Mouse (Mus musculus): ENCODE results near the gene Marc1.

The Marc1 gene

DNA sequence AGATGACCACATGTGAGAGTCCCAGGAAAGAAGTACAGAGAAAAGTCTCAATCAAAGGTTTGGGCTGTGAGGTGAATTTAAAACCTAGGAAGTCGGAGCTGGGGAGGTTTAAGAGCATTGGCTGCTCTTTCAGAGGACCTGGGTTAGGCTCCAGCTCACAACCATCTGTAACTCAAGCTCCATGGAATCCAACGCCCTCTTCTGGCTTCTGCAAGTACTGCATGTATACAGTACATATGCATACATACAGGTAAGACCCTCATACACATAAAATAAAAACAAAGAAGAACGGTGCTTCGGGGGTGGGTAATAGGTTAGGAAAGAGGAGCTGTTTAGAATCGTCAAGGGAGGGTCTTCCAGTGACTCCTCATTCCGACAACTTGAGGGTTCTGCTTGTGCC lies 6.7 kb upstream of the Marc1 start:
- no peak for DNase-seq

DNA sequence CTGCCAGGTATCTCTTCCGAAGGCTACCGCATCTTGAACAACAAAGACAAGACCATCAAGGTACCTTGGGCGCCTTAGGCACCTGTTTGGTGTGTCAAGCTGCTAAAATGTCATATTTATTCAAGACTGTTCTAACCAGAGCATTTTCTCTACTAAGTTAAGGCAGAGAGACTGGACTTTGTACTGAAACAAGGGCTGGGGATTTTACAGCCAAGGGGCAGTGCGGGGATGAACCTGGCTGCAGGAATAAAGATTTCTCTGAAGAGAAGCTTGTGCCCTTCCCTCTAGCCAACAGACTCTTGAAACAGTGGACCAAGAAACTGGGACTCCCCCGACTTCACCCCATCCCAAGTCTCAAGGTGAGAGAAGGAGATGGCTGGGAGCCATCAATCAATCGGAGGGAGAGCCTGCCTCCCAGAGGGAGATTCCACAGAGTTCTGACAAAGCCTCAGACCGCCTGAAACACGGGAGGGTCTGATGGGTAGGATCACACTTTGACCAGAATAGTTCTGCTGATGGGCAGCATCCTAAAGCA lies 670 bp upstream of the Marc1 start:
- no peak for DNase-seq

DNA sequence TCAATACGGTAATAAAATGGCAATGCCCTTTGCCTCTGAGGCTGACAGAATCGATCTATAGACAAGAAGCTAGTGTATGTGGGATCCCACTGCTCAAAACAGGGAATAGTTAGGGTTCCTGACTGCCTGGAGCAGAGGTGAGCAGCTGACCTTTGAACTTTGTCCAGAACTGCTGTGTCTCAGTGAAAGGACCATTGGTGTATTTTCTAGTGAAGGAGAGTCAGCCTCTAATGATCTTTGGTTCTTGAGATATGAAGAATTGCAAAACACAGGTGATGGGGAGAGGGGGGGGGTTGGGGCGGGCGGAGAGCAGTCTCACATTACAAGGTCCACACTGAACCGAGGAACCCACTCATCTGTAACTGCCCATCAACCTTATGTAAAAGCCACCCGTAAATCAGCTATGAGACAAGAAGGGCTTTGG lies 1.5 kb downstream of the Marc1 start:
- DNase-seq, result no peak

DNA sequence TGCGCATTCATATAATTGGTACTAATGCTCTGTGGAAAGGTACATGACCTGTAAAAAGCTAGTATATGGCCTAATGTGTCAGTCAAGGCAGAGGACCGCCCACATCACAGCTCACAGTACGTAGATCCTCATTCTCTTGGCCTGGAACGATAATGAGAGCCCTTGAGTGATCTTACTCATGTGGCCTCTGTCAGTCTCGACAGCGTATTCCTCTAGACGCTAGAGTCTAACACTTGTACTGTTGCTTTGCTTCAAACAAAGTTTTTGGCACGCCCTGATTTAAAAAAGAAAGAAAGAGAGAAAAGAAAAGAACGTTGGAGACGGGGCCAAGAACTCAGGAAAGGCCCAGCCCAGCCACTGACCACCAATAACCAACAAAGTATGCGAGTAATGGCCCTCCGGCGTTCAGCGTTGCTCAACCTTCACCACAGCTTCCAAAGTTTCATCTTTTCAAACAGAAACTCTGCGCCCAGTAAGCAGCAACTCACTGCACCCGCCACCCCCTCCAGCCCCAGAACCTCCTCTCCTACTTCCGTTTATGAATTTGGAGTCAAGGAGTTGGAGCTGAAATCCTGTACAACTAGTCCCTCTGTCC lies 2.6 kb downstream of the Marc1 start:
- DNase-seq, result no peak

DNA sequence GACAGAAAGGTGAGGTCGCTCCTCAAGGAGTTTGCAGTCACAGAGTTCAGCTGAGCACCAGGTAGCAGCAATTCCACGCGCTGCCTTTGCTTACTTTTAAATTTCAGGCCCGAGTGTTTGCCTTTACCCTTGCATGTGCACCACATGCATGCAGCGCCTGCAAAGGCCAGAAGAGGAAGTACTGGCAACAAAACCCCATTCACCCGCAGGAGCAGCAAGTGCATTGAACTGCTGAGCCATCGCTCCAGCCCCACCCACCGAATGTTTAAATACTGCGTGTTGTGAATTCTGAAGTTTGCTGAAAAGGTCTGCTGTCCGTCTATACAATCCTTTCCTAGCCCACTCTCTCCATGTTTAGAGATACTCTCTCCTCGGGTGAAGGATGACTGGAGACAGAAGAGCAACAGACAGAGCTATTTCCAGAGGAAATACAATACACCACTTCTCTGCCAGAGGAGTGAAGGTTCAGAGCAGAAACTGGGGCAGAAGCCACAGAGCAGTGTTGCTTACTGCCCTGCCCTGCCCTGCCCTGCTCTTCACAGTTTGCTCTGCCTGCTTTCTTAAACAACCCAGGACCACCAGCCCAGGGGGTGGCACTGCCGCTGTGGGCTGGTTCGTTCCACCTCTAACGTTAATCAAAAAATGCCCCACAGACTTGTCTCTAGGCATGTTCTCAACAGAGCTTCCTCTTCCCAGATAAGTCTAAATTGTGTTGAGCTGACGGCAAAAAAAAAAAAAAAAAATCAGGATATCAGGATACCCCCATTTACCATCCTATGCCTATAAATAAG lies 3.3 kb downstream of the Marc1 start:
- no peak for DNase-seq

DNA sequence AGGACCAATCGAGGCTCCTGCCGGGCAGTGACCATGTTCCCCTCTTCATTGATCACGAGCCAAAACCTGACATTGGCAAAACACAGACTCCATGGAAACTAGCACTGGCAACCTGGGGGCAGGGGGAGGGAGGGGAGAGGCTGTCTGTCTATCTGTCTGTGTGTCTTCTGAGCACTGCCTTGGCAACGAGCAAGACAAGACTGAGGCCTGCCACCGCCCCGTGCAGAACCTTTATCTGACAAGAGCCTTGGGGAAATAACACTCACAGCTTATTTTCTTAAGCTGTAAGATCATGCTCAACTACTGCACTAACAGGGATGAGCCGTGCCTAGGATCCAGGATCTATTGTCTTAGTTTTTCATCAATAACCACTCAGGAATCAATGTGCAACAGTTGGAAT lies 4.0 kb downstream of the Marc1 start:
- DNase-seq, result no peak

DNA sequence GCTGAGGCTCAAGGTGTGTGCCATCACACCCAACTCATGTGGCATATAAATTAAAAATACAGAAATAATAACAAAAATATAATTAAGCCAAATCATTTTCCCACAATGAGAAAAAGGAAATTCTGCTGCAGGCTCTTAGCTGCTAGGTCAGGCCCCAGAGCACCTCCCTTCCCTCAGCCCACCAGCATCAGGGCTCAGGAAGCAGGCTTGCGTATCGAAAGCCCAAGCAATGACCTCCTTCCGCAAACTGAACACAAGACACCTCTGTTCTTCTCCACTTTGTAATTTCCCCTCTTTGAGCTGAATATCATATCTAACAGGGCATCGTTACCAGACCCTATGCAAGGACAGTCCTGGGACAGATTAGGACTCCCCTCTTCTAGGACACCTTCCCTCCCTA lies 5.4 kb downstream of the Marc1 start:
- DNase-seq, result no peak

DNA sequence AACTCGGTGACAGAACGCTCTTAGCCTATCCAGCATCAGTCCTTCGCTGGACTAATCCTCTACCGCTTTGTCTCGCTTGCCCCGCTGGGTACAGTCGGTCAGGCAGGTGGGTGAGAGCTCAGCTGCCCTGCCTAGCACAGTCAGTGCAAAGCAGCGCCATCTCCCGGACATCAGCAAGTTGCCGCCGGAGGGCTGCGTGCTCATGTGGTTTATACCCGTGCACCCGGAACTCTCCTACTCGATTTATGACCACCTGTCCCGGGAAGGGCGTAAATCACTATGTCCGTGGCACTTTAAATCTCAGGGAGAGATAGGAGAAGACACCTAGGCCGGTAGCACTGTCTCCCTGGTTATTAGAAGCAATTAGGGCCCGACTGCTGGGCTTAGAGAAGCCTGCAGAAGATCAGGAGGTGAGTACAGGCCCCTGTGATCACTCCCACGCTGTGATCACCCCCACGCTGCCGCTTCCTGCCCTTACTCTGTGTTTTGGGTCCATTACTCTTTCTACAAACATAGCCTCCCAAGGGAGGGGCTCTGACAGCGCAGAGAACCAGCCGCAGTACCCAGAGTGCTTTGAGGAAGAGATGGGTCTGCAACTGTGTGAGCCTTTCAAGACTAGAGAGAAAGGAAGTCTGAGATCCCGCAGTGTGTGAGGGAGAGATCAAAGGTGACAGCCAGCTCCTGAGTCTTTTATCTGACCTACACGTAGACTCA lies 17.8 kb downstream of the Marc1 start:
- DNase-seq, result no peak

DNA sequence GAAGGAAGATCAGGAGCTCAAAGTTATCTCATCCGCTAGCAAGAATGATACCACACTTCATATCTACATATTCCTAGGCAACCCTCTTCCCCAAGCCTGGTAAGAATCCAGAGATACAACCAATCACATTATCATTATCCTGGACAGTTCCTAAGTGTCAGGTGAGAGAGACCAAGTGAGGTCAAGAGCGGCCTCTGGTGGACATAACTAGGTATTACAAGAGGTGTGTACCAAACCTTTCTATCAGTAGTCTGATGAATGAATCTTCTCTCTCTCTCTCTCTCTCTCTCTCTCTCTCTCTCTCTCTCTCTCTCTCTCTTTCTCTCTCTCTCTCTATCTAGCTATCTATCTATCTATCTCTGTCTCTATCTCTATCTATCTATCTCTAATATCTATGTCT lies 20.0 kb downstream of the Marc1 start:
- DNase-seq, result no peak

DNA sequence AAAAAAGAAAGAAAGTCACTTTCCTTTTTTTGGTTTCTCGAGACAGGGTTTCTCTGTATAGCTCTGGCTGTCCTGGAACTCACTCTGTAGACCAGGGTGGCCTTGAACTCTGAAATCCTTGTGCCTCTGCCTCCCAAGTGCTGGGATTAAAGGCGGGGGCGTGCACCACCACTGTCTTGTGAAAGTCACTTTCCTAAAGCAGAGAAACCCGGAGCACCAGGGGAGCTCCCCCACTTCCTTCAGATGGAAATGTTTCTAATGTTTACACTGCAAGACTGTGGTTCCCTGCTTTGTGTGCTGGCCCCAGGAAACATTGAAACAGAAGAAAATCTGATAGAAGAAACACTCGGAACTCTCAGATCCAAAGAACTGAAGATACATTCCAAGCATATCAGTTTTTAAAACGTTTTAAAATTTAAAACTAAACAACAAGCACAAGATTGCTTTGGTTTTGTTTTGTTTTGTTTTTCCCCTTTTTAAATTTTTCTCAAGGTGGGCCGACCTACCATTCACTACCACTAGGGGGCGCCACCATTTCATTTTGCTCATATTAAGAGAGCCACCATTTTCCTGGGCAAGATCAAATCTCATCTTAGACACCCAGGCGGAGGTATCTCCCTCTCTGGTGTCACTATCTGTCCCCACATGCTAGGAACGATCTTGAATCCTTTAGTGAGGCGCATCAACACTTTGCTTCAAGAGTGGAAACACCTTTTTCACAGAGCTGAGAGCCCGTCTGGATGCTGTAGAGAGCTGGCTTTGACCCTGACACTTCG lies 24.5 kb downstream of the Marc1 start:
- DNase-seq, result no peak

DNA sequence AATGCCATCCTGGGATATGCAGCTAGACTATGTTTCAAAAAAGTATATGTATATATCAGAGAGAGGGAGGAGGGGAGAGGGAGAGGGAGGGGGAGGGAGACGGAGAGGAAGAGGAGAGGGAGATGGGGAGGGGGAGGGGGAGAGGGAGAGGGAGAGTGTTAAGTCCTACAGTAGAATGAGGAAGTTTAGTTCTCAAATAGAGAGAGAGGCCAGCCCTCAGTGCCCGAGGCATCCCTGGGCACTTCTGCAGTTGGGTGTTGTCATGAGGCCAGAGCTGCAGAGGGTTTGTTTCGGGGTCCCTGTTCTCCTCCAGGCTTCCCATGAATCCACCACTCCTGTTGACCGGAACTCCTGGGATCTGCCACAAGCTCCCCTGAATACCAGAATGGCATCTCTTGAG lies 27.5 kb downstream of the Marc1 start:
- DNase-seq, result no peak

DNA sequence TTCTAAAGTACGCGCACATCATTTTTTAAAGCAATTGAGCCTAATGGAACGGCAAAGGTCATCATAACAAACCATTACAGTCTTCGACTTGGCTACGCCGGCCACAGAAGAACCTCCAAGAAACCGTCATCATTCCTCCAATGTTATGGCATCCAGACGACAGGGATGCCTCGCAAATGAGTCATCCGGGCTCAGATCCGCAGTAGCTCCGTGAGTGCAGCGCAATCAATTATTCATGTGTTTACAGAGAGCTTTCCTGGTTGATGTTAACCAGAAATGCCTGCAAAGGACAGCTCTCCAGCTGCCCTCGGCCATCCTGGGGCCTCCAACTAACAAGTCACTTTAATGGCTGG lies 29.0 kb downstream of the Marc1 start:
- DNase-seq, result no peak

DNA sequence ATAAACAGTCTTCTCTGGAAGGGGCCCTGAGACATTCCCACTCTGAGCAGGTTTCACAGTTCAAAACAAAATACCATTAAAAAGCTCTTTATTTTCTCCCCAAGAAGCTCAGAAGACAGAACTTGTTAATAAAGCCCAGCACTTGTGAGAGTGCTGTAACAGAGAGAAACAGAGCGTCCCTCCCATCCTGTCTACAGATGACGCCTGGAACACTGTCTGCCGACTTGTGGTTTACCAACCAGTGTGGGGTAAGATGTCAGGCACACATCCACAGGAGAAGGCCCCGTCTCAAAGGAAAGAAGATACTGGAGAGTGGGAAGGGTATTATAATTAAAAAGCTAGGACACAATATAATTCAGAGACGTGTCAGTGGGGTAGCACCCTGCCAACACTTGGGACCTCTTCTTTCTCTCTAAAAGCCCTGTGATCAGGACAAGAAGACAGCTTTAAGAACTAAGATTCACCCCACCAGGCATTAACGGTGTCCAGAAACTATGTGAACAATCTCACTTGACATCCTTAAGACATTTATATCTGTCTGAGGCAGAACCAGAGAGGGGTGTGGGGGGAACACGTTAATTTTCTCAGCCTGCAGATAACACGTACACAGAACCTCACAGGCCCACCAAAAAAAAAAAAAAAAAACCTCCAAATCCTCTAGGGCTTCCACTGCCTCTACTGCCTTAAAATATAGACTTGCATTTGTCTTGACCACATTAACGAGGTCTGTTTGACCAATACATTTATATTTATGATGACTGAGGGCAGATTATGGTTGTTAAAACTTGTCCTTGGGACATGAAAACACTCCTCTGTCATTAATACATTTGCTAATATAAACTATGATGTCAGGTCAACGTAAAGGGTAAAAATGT lies 29.6 kb downstream of the Marc1 start:
- no peak for DNase-seq

DNA sequence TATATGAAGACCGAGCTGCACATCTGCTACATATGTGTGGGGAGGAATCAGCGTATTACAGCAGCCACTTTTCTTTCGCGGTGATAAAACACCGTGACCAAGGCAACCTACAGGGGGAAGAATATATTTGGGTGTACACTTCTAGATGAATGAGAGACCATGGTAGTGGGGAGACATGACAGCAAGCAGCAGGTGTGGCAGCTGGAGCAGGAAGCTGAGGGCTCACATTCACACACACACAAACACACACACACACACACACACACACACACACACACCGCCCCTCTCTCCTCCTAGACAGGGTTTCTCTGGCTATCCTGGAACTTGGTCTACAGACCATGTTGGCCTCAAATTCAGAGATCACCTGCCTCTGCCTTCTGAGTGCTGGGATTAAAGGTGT lies 33.0 kb downstream of the Marc1 start:
- DNase-seq, result no peak

DNA sequence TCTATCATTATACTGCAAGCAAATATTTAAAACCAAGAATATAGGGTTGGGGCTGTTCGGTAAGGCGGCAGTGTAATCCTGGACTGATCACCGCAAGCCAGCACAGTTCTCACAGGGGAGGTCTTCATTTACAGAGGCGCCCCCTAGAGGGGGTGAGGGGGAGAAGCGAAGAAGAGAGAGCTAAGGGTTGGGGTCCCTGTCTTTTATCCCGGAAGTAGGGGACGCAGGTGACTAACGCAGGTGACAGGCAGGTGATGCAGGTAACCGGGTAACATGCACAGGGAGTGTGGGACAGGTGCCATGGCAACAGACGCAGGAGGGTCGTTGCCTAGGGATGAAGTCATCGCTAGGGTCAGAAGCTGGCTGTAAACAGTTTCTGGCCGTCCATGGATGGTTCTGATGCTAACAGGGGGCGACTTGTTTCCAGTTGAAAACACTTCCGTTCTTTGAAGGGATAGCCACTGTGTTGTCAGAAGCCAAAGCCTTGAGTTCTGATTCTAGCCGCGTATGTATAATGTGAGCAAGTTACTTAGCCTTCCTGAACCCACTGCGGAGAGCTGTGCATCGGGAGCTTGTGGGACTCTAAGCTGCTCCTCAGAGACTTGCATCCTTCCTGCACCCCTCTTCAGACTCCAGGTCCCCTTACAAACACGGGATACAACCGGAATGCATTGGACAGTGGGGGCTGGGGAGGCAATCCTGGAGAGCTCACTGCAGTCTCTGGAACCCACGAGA lies 33.9 kb downstream of the Marc1 start:
- no peak for DNase-seq

DNA sequence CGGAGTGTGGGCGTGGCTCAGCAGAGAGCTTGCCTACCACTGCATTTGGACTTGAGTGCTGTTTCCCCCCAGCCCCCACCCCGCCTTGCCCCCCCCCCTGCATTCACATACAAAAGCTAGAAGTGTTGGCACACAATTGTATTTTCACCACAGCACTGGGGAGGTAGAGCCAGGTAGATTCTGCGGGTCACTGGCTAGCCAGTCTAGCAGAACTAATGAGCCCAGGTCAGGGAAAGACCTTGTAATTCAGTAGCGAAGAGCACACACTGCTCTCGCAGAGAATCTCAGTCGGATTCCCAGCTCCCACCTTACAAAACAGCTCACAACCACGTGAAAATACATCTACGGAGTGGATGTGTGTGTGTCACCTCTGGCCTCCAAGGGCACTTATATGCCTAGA lies 35.8 kb downstream of the Marc1 start:
- no peak for DNase-seq

DNA sequence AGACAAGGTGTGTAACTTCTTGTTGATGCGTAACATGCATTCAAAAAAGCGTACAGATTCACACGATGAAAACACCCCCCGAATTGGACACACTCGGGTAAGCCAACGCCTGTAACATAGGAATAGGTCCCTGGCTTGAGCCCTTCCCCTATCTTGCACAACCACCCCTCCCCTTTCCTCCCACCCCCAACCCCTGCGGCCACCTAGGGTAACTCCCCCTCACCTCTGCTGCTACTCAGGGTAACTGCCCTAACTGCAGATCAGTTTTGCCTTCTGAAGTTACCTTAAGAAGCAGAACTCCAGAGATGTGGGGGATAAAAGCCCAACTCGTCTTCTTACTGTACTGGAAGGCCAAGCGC lies 39.2 kb downstream of the Marc1 start:
- no peak for DNase-seq

DNA sequence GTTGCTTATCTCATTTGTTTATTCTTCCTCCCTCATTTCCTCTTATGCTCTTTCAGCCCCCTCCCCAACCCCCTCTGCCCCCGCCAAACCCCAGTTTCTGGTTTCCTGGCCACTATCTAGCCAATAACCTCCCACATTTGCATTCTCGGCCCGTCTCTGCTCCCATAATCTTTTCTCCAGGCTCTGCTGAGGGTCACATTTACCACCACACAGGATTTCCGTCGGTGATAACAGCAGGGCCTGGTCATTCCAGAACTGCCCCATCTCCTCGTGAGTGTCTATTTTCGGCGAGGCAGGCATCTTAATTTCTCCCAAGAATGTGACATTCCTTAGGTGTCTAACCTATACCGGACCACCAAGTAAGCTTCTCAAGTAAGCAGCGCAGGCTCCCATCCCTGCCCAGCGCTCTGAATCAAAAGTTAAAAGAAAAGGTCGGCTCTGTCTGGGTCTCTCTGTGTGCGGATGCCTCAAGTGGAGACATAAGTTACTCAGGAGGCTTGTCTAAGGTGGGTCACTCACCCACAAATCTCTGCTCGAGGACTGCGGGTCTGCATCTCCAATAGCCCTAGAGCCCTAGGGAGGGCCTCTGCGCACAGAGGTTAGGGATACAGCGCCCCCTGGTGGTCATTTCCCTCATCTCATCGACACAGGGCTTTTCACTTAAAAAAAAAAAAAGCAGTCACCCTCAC lies 39.8 kb downstream of the Marc1 start:
- peak; percentile 14 for DNase-seq

DNA sequence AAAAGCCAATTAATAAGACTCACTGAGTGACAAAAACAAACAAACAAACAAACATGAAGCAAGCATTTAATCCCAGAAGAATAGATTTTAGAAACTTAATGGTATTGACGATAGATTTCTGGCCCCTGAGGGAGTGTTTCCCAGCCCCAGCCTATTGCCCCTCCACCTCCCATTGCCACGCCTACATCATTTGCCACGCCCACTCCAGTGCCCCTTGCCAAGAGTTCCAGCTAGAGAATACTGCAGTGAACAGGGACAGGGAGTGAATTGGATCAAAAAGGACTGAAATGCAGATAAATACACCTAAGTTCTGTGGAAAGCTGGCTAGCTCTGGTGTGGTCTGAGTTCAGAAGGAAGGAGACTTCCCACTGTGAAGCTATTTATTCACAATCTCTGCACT lies 47.2 kb downstream of the Marc1 start:
- no peak for DNase-seq

DNA sequence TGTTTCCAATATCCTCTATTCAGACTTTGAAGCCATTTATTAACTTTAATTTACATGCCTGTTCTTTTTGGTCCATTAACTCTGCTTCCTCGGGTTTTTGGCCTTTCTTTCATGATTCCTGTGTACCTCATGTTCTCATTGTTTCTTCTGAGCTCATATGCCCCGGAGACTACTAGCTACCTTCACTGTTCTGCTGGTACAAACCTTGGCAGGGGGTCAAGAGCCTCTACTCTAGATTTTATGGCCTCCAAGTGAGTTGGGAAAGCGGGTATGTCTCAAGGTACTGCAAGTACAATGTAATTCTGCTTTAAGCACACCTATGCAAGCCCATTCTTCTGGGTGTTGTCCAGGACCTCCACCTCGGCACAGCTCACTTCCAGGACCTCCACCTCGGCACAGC lies 48.2 kb downstream of the Marc1 start:
- no peak for DNase-seq

DNA sequence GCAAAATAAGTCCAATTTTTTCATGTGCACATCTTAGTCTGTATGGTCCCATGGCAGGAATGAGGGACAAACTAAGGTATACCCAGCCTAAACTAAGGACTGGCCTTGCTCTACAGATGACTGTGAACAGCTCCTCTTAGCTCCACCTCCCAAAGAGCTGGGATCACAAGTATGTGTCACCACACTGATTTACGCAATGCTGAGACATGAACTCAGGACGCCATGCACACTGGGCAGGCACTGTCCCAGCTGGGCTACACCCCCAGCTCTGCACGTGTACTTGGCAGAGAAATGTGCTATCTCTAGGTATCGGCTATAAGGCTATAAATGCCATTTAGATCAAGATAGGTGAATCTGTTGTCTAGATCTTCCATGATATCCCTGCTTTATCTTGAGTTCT lies 49.1 kb downstream of the Marc1 start:
- no peak for DNase-seq
